Mouse (Mus musculus) liver, adult 2 months (tissue): Measurements from ENCODE around the gene Olfr730. TPM values are rescaled to one million over a fixed set of nuclear protein-coding genes. Genes with fewer than 3 reads are reported as not detected.

Experiments used
- DNase-seq: peaks from one replicate; pipeline ENCODE4 v3.0.0-alpha.2; 2011; ENCODE audit warnings: low read depth, low spot score; ENCODE audit errors: extremely low read depth
- H3K27ac ChIP-seq: fragments of 200-500 bp; replicated peaks from 2 replicates; pipeline ENCODE4 v1.5.1; 2012; ENCODE audit warnings: low read depth, mild to moderate bottlenecking, control low read depth, inconsistent platforms, low read length; ENCODE audit not compliant: insufficient read depth
- H3K27me3 ChIP-seq: fragments of 200-500 bp; 2 replicates; pipeline ENCODE4 v1.6.1; 2012; ENCODE audit warnings: mild to moderate bottlenecking, moderate library complexity, low read length, inconsistent platforms; ENCODE audit not compliant: control insufficient read depth, insufficient read depth
- H3K36me3 ChIP-seq: fragments of 200-500 bp; 2 replicates; pipeline ENCODE4 v1.6.1; 2012; ENCODE audit warnings: low read length, inconsistent platforms; ENCODE audit not compliant: control insufficient read depth, insufficient read depth
- H3K4me1 ChIP-seq: fragments of 200-500 bp; 2 replicates; pipeline ENCODE4 v1.6.1; 2011; ENCODE audit warnings: low read length; ENCODE audit not compliant: control insufficient read depth, insufficient read depth
- H3K4me3 ChIP-seq: fragments of 200-500 bp; 2 replicates; pipeline ENCODE4 v1.5.1; 2011; ENCODE audit warnings: low read depth, mild to moderate bottlenecking, control low read depth, low read length, moderate library complexity; ENCODE audit not compliant: insufficient read depth
- H3K79me2 ChIP-seq: fragments of 200-500 bp; 2 replicates; pipeline ENCODE4 v1.6.1; 2012; ENCODE audit warnings: inconsistent platforms, mild to moderate bottlenecking, low read length, moderate library complexity; ENCODE audit not compliant: control insufficient read depth, insufficient read depth
- H3K9ac ChIP-seq: fragments of 200-500 bp; 2 replicates; pipeline ENCODE4 v1.6.1; 2012; ENCODE audit warnings: low read depth, mild to moderate bottlenecking, control low read depth, inconsistent platforms, low read length
- CTCF ChIP-seq: fragments of 200-500 bp; IDR thresholded peaks from 2 replicates; pipeline ENCODE4 v1.5.1; 2011; ENCODE audit warnings: low read depth, low read length, control low read depth
- POLR2A ChIP-seq: fragments of 200-500 bp; IDR thresholded peaks from 2 replicates; pipeline ENCODE4 v1.6.1; 2011; ENCODE audit warnings: low read length, control low read depth; ENCODE audit not compliant: insufficient read depth; ENCODE audit errors: extremely low read depth
- WGBS: fragments of 180-500 bp; shearing (Covaris S2); methylation state at CpG from one replicate; pipeline ENCODE4 v1.1.7; 2018; 5-methylcytosine and 5-hydroxymethylcytosine counted together
- polyA plus RNA-seq: library from polyadenylated mRNA; depleted of rRNA; stranded (reverse); fragments of >200 nt; gene quantifications from 2 replicates; pipeline ENCODE4 v1.2.3, GENCODE M21; 2012; rRNA removed
- total RNA-seq: library from RNA; depleted of rRNA; stranded (reverse); fragments of >200 nt; gene quantifications from 2 replicates; pipeline ENCODE4 v1.2.3, GENCODE M21; 2014; rRNA removed

Olfr730 gene
- total RNA-seq = not detected in 2 replicates
- not detected in 2 replicates for polyA plus RNA-seq

DNA sequence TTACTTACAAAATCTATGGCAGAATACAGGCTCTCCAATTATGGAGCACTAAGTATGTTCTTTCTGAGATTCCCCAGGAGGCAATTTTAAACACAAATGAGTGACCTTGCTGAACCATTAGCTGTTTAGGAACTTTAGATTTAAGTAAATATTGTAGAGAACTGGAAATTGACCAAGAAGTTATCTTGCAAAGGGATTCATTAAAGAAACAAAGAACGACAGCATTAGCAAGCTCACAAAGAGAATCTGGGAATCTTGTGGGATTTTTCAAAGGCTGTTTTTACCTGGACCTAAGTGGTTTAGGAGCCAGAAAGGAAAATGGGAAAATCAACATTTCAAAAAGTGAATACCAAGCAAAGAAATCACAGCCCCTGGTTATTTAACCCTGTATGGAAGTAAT lies at the start of gene Olfr730:
TSS of gene Olfr730 (minus strand) at position 101 of the 400 bp plus-strand sequence.
- H3K9ac ChIP-seq = no peak within 1 kb of the TSS
- H3K27me3 ChIP-seq = no peaks in the 10 kb centered on the region
- WGBS = 45% methylated on average over 1 of the region's 1 CpGs
- no peak for DNase-seq
- H3K79me2 ChIP-seq = no peaks in the 10 kb centered on the region
- no peaks in the 10 kb centered on the region for H3K4me1 ChIP-seq
- no peaks in the 10 kb centered on the region for H3K36me3 ChIP-seq
- H3K4me3 ChIP-seq = no peak within 1 kb of the TSS
- no peak within 1 kb of the TSS for H3K27ac ChIP-seq
- TF ChIP-seq CTCF = no peak
- TF ChIP-seq POLR2A = no peak

DNA sequence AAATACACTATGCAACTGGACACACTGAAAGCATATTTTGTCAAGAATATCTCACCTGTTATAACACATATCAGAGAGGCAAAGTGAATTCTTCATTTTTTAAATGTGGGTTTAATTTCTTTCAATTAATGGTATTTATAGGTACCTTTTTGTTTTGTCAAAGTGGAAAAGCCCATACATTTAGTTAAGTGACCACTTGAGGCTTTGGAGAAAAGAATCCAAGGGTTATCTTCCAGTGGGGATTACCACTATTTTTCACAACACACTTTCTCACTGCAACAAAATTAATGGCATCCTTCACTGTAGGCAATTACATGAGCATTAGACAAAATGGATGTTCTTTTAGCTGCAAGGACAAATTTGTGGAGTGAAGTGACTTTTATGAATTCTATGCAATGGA lies 35.2 kb downstream of the Olfr730 start, which contains the start of gene Olfr729:
TSS of gene Olfr729 (minus strand) at position 101 of the 400 bp plus-strand sequence.
- H3K79me2 ChIP-seq = no peaks in the 10 kb centered on the region
- H3K4me1 ChIP-seq = no peaks in the 10 kb centered on the region
- H3K4me3 ChIP-seq = no peak within 1 kb of the TSS
- H3K9ac ChIP-seq = no peak within 1 kb of the TSS
- TF ChIP-seq POLR2A (no peak), CTCF (no peak)
- H3K27me3 ChIP-seq = no peaks in the 10 kb centered on the region
- H3K36me3 ChIP-seq = no peaks in the 10 kb centered on the region
- H3K27ac ChIP-seq = no peak within 1 kb of the TSS
- no peak for DNase-seq

DNA sequence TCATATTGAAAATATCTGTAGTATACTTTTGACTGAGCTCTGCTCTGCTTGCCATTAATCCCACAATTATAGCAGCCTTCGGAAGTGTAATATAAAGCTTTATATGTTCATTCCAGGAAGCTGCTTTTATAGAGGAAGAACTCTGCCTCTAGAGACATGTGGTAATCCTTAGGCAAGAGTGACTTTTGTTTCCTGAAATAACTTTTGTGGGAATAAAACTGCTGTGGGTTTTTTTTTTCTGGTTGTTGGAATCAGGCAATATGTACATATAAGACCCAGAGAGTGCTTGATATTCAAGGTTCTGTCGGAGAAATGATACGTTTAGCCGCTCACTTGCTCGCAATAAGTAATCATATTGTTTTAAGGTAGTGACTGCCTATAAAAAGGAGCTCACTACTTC lies 45.4 kb downstream of the Olfr730 start, which contains the start of gene Olfr728:
TSS of gene Olfr728 (minus strand) at position 101 of the 400 bp plus-strand sequence.
- H3K79me2 ChIP-seq = no peaks in the 10 kb centered on the region
- no peaks in the 10 kb centered on the region for H3K36me3 ChIP-seq
- DNase-seq = no peak
- 90% methylated on average over 5 of the region's 5 CpGs for WGBS
- TF ChIP-seq CTCF = no peak
- TF ChIP-seq POLR2A = no peak
- H3K27me3 ChIP-seq = no peaks in the 10 kb centered on the region
- no peak within 1 kb of the TSS for H3K4me3 ChIP-seq
- H3K27ac ChIP-seq = no peak within 1 kb of the TSS
- H3K9ac ChIP-seq = no peak within 1 kb of the TSS
- H3K4me1 ChIP-seq = no peaks in the 10 kb centered on the region

Other genes with a start within 250 kb of the Olfr730 start
- gene Olfr724, start 224.9 kb downstream of the Olfr730 start, total RNA-seq = not detected in 2 replicates
- gene Olfr724, start 224.9 kb downstream of the Olfr730 start, polyA plus RNA-seq = not detected in 2 replicates
- gene Olfr725, start 147.8 kb downstream of the Olfr730 start, total RNA-seq = not detected in 2 replicates
- gene Olfr725, start 147.8 kb downstream of the Olfr730 start, polyA plus RNA-seq = not detected in 2 replicates
- gene Olfr726, start 97.2 kb downstream of the Olfr730 start, total RNA-seq = not detected in 2 replicates
- not detected in 2 replicates for gene Olfr726, start 97.2 kb downstream of the Olfr730 start, polyA plus RNA-seq
- not detected in 2 replicates for gene Olfr727, start 65.0 kb downstream of the Olfr730 start, total RNA-seq
- gene Olfr727, start 65.0 kb downstream of the Olfr730 start, polyA plus RNA-seq = not detected in 2 replicates
- not detected in 2 replicates for gene Olfr728, start 45.5 kb downstream of the Olfr730 start, total RNA-seq
- not detected in 2 replicates for gene Olfr728, start 45.5 kb downstream of the Olfr730 start, polyA plus RNA-seq
- not detected in 2 replicates for gene Olfr729, start 35.3 kb downstream of the Olfr730 start, total RNA-seq
- gene Olfr729, start 35.3 kb downstream of the Olfr730 start, polyA plus RNA-seq = not detected in 2 replicates
- not detected in 2 replicates for gene Olfr731, start 53.7 kb upstream of the Olfr730 start, total RNA-seq
- not detected in 2 replicates for gene Olfr731, start 53.7 kb upstream of the Olfr730 start, polyA plus RNA-seq
- not detected in 2 replicates for gene Olfr732, start 96.0 kb upstream of the Olfr730 start, total RNA-seq
- not detected in 2 replicates for gene Olfr732, start 96.0 kb upstream of the Olfr730 start, polyA plus RNA-seq
- gene Olfr733, start 113.3 kb upstream of the Olfr730 start, total RNA-seq = not detected in 2 replicates
- not detected in 2 replicates for gene Olfr733, start 113.3 kb upstream of the Olfr730 start, polyA plus RNA-seq
- gene Olfr734, start 138.6 kb upstream of the Olfr730 start, total RNA-seq = not detected in 2 replicates
- not detected in 2 replicates for gene Olfr734, start 138.6 kb upstream of the Olfr730 start, polyA plus RNA-seq
- not detected in 2 replicates for gene Olfr735, start 160.7 kb upstream of the Olfr730 start, total RNA-seq
- not detected in 2 replicates for gene Olfr735, start 160.7 kb upstream of the Olfr730 start, polyA plus RNA-seq
- 0.28 and 0.34 TPM in 2 replicates for gene Tlr11, start 169.7 kb upstream of the Olfr730 start, total RNA-seq
- 0.10 and 0.17 TPM in 2 replicates for gene Tlr11, start 169.7 kb upstream of the Olfr730 start, polyA plus RNA-seq
- not detected in 2 replicates for gene Olfr736, start 193.0 kb upstream of the Olfr730 start, total RNA-seq
- gene Olfr736, start 193.0 kb upstream of the Olfr730 start, polyA plus RNA-seq = not detected in 2 replicates
- not detected in 2 replicates for gene Olfr738, start 219.4 kb upstream of the Olfr730 start, total RNA-seq
- not detected in 2 replicates for gene Olfr738, start 219.4 kb upstream of the Olfr730 start, polyA plus RNA-seq
- gene Olfr739, start 230.4 kb upstream of the Olfr730 start, total RNA-seq = not detected in 2 replicates
- gene Olfr739, start 230.4 kb upstream of the Olfr730 start, polyA plus RNA-seq = not detected in 2 replicates